Mouse (Mus musculus): ENCODE measurements around the gene Dennd5a.

Gene Dennd5a

DNA sequence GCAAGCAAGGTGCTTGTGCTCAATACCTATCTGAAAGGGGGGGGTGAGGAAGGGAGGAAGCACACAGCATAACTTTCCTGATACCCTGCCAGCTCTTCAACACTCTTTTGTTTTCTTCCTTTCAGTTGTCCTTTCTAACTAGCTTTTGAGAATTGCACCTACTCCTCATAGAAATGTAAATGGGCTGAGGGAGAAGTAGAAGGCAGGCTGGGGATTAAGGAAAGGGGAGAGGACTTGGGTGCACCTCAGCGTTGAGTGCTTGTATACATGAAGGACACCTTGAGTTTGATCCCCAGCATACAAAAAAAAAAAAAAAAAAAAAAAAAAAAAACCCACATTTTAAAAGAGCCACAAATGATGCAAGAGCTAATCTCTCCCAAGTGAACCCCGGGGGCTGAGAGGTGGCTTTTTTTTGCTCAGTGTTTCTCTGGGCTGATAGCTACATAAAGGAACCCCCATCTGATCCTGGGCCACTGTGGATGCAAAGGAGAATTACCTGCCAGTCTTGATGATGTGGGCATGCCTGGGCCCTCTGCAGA, 78.6 kb downstream of the Dennd5a start:
- no peak for DNase-seq (ENCODE audit: low spot score)

DNA sequence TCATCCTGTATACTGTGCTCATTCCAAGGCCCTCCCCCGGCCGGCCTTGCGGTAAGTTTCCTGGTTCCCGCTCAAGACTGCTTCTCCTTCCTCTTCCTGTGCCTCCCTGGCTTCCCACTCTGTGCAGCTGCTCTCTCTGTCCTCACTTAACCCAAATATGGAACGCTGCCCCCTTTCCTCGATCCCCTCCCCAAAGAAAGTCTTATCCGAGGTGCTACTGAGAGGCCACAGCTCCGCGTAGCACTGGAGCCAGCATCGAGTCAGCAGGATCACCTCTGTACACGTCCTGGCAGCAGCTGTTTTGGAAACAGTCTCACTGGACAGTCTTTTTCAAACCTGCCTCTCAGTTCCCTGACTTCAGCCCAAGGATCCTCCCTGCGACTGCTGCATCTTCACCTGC, 81.1 kb downstream of the Dennd5a start:
- DNase-seq (ENCODE audit: low spot score), result no peak

DNA sequence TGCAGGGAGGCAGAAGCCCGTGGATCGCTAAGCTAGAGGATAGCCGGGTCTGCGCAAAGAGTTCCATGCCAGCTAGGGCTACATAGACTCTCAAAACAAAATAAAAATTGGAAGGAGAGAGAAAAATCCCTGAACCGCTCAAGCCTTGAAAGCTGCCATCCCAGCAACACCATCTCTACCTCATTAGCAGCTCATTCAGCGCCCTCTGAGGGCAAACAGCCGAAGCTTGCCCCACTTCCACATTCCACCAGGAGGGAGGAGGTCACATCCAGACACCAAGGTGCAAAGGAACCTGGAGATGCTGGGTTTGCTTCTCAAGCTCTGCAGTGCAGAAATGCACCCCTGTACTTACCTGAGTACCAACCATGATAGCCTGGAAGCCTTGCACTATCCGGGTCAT, 84.2 kb downstream of the Dennd5a start:
- DNase-seq (ENCODE audit: low spot score), result no peak

DNA sequence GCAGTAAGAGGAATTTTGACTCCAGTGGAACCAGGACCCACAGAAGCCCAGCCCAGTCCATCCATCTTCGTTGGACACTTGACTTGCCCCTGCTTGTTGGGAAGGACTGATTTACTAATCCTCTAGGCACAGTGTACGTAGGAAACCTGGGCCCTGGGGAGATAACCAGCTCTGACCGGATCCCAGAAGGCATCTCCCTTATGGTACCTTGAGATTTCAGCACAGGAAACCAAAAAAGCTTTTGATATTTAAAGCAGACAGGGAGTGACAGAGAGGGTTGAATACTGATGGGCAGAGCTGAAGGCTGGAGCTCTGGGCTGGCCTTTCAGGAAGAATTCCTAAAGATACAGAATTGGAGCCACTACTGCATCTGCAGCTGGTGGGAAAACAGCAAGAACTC, 84.7 kb downstream of the Dennd5a start:
- DNase-seq (ENCODE audit: low spot score), result no peak

DNA sequence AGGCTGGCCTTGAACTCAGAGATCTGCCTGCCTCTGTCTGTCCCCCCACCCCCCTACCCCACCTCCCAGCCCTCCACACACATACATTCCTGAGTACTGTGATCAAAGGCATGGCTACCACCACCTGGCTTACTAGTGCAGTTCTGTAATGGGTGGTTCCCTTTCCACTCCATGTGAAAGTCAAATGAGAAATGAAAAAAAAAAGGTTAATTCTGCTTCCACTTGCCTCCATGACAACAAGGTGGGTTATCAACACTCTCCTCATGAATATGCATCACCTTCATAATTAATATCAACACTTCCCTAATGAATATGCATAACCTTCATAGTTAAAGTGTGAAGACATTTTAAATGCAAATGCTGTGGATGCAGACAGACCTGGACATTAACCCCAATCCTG, 85.2 kb downstream of the Dennd5a start:
- DNase-seq (ENCODE audit: low spot score), result no peak

DNA sequence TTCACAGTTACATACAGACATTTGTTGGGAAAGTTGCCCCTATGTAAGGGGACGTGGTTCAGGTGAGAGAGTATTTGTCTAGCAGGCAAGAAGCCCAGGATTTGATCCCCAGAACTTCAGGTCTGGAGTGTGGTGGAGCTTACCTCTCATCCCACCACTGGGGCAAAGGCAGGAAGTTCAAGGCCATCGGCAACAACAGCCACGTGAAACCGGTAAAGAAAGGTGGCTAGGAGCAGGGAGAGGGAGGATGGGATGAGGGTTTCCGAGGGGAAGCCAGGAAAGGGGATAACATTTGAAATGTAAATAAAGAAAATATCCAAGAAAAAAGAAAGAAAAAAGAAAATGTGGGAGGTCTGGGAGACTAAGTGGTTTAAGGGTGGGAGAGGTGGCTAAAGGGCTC, 87.1 kb downstream of the Dennd5a start:
- no peak for DNase-seq (ENCODE audit: low spot score)

DNA sequence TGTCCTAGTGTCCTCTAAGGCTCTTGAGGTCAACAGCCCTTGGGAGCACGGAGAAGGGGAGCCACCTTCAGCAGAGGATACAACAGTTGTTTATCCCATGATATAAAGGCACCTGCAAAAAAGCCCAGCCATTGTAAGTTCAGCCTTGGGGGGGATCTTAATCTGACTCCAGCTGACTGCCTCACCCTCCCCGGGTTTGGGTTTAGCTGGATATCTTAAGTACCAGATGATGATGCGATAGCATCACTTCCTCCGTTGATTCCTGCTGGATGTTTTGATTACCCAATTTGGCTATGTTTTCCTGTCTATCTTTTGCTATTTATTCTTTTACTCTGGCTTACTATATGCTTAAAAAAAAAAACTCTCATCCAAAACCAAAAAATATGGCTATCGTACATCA, 89.0 kb downstream of the Dennd5a start:
- DNase-seq (ENCODE audit: low spot score), result no peak

DNA sequence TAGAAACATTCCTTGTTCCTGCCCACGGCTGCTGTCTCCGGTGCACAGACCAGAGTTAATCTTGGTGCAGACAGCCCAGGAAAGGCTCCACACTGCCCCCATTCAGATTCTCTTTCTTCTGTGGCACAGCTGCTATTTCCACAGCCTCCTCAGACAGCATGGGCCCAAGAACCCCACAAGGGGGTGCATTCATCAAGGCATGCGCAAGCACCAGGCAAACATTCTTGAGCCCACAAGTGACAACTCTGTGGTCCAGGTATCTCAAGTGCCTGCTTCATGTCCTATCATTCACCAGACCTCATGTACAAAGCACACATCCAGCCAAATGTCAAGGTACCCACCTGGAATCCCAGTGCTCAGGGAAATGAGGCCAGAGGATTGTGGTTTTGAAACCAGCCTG, 91.8 kb downstream of the Dennd5a start:
- DNase-seq (ENCODE audit: low spot score), result no peak

DNA sequence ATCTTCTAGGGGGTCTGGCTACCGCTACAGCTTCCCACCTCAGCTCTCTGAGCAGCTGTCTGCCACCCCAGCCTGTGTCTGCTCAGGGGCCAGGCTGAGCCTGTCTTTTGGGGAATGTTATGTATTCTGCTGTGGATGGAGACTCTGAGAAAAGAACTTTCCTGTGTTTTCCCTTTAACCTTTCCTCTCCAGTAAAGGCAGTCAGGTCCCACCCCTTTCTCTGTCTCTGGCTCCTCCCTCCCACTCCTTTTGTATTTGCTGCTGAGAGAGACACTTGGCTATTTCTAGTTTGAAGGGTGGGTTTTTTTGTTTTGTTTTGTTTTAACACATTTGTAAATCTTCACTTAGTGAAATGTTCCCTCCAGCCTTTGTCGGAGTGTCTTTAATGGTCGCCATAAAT, 93.6 kb downstream of the Dennd5a start:
- no peak for DNase-seq (ENCODE audit: low spot score)

DNA sequence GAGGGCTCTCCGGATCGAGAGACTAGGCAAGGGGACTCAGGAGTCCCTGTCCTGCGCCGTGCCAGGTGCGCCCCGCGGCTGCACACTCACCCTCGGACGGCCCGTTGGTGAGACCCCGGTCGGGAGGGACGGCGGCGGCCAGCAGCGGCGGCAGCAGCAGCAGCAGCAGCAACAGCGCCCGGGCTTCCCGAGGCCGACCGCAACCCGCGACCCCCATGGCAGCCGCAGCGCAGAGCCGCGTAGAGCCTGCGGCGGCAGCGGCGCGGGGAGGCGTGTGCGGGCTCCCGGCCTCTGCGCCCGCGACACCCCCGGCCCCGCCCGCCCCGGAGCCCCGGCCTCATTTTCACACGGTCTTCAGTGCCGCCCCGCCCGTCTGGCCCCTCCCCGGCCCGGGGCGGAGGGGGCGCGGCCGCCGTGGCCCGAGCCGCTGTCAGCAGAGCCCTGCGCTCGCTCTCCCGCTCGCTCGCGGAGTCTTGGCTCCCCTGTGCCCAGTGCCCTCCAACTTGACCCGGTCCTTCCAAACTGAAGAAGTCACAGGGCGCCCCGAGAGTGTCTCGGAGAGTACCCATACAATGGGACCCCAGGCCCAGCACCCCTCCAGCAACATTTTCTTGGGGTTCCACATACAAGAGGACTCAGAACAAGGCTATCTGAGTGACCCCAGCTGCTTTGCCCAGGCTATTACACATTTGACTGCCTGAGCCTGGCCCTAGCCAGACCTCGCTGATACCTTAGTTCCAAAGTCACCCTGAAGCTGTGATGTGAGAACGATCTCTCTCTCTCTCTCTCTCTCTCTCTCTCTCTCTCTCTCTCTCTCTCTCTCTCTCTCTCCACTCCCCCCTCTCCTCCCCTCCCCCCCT, 94.7 kb downstream of the Dennd5a start, which contains the start of gene Scube2:
Scube2 (minus strand) TSS at position 310 of the 860 bp plus-strand sequence.
- DNase-seq (ENCODE audit: low spot score), result peak; percentile 22

DNA sequence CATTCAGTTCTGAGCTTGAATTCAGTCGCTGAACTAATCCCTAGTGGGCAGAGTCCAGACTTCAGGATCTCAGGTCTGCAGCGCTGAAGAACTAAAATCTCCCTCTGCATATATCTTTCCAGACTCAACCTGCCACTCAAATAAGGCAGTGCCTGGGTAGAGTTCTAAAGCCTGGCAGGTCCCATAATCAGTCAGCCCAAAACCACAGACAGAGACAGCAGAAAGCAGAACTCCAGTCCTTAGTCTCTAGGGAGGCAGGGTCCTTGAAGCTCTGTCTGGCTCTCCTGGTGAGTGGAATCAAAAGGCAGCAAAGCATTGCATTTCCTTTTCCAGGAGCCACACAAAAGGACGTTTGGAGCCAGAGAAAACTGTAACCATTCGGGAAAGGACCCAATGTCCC, 96.7 kb downstream of the Dennd5a start:
- no peak for DNase-seq (ENCODE audit: low spot score)

DNA sequence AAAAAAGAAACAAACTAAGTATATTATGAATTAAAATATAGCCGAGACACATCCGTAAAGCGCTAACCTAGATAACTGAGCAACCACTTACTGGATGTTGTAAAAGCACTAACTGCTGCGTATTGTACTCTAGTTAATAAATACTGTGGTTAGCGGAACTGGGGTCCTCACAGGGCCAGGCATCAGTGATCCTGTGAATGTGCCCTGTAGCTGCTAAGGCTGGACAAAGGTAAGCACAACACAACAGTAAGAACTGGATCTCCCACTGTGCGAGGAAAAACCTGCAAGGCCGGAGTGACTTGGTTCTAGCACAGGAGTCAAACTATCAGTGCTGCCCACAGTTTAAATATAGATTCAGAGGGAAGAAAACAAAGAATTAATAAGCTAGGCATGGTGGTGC, 100.1 kb downstream of the Dennd5a start:
- no peak for DNase-seq (ENCODE audit: low spot score)

DNA sequence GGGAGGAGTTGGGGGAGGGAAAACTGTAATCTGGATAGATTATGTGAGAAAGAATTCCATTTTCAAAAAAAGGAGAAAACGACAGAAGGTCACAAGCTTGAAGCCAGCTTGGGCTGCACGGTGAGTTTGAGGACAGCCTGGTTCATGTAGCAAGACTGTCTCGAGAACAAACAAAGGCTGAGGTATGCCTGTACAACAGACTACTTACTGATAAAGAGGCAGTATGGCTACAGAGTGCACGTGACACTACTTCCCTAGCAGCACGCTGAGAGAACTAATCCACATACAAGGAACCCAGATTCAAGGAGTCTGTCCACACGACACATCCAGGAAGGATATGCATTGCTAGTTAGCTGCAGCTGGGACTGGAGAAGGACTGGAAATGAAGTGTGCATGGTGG, 100.9 kb downstream of the Dennd5a start:
- no peak for DNase-seq (ENCODE audit: low spot score)

DNA sequence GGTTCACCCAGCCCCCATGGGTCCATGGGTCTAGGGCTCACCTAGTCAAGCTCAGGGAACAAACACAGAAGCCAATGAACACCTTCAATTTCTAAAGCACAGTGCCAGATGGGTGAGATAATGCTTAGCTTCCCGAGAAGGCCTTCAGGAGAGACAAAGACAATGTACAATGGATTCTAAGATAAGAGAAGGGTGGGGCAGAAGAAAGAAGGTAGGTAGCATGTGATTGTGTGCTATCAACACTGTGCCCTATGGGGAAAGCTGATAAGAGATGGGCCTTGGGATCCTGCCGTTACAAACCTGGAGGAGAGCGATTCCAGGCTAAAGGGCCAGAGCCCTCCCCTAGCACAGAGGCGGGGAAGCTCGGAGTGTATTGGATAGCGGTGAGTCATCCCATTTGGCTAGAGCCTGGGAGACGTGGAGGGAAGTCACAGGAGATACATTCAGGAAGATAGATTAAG, 107.5 kb downstream of the Dennd5a start:
- DNase-seq (ENCODE audit: low spot score), result no peak

DNA sequence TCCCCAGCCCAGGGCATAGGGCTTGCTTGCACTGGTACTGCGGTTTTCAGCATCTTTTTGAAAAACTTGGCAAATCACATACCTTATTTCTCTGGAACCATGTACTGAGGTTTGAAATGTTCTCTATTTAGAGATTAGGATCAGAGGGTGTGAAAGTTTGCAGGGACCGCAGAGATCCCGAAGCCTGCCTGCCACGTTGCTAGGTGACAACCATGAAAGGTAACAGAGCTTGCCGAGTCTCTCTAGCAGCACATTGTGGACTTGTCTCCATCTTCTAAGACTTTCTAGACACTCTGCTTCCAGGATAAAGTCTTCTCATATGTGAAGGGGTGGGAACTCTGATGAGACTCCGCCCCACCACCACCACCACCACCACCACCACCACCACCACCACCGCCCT, 108.3 kb downstream of the Dennd5a start:
- DNase-seq (ENCODE audit: low spot score), result no peak

DNA sequence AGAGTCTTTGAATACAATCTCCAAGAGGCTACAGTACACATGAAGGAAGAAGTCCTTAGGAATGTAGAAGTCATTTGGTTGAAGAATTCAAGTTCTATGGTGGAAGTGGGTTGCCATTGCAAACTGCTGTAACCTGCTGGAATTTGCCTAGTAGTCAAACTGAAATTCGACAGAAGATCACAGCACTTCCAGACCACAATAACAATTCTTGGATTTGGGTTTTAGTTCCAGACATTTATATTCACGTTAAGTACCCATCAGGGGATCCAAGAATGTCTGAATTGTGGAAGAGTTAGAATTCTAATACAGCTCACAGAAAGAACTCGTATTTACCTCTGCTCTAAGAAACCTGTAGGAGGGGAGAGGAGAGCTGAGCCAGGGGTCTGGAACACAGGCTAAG, 109.7 kb downstream of the Dennd5a start:
- DNase-seq (ENCODE audit: low spot score), result no peak

DNA sequence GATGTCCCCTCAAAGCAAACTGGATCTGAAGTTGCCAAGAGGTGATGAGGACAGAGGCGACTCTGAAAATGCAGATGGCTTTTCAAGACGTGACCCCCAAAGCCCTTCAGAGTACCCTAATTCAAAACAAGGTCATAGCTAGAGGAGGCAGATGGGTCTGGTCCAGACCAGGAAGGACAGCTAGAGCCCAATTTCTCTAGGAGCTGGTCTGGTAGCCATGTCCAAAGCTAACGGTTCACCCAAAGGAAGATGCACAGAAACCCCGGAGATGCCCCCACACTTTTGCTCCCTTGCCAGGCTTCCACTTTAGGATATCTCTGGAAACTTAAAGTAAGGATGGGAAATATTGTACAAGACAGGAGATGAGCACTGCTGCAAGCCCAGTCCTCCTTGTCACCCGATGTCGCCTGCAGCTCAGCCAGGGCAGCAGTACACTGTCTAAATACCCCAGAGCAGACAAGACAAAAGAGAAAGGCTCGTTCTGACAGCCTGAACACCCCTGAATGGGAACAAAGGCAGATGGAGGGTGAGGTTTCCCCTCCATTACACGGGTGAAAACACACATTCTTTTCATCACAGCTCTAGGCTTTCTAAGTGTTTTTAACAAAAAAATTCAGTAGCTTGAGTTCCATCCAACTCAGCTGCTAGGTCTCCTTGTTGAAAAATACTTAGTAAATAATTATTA, 110.4 kb downstream of the Dennd5a start:
- DNase-seq (ENCODE audit: low spot score), result no peak

DNA sequence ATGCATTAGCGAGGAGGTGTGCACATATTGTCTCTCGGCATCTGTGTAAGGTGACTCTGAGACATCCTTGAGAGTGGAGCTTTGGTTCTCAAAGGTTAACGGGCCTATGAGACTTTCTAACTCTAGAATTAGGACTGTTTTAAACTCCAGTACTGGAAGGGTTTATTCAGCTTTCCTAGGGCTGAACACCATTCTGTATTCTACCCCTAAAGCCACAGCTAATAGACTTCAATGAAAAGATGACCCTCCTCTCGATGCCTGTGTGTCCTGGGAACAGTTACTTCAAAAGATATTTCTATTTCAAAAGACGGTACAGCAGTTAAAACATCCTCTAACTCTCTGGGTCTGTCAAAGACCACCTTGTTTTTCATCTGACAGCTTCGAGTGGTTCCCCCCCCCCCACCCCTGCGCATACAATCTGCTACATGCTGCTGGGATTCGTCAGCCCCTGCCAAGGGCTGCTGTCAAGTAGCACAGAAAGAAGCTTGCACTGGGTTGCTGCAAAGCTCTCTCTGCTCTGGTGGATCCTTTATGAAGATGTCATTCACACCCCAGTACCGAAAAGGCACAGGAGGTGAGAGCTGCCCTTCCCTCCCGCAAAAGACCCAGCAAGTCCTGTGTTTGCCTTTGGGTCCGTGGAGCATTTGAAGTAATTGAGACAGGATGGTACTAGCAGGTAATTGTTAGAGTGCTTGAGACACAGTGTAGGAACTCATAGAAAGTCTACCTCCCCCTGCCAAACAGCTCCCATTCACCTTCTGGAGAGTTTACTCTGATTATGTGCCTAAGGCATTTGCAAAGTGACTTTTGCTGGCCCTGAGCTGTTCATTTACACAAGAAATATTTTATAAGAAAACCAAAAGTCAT, 111.2 kb downstream of the Dennd5a start:
- DNase-seq (ENCODE audit: low spot score), result no peak

DNA sequence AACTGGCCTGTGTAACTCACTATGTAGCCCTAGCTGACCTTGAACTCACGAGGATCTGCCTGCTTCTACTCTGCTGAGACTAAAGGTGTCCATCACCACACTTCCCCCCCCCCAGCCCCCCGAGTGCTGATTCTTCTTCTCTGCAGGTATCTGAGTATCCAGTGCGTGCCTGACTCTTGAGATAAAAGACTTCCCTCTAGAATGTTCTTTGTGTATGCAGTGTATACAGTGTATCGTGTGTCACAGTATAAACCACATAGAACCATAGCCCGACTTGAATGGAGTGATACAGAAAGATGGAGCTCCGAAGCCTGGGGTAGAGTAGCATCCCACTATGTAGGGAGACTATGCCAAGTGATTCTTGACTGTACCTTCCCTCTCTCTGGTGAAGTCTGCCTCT, 116.2 kb downstream of the Dennd5a start:
- DNase-seq (ENCODE audit: low spot score), result no peak

All from ovary, postnatal 10 days (tissue).